Mouse (Mus musculus) forebrain, embryonic 11.5 days (tissue): Measurements from ENCODE around the gene Tpbg. TPM values are rescaled to one million over a fixed set of nuclear protein-coding genes. Genes with fewer than 3 reads are reported as not detected.

Source experiments
- ATAC-seq: fragments of 200-750 bp; cut with Nextera tagmentation; replicated peaks from 2 replicates; pipeline ENCODE4 v1.8.0; 2017; ENCODE audit warnings: moderate TSS enrichment; ENCODE audit not compliant: low FRiP score
- DNase-seq: peaks from one replicate; pipeline ENCODE4 v3.0.0-alpha.2; 2017; ENCODE audit warnings: low spot score
- H3K27ac ChIP-seq: fragments of 300-500 bp; sonication (generic); 2 replicates; pipeline ENCODE4 v1.5.1; 2014; ENCODE audit warnings: low read depth, low read length
- H3K27me3 ChIP-seq: fragments of 300-500 bp; sonication (generic); 2 replicates; pipeline ENCODE4 v1.6.1; 2014; ENCODE audit warnings: mild to moderate bottlenecking, low read length, mixed read lengths; ENCODE audit not compliant: control insufficient read depth, insufficient read depth
- H3K36me3 ChIP-seq: fragments of 300-500 bp; sonication (generic); 2 replicates; pipeline ENCODE4 v1.6.1; 2014; ENCODE audit warnings: mild to moderate bottlenecking, low read length, moderate library complexity, mixed read lengths; ENCODE audit not compliant: control insufficient read depth, insufficient read depth
- H3K4me1 ChIP-seq: fragments of 300-500 bp; sonication (generic); replicated peaks from 2 replicates; pipeline ENCODE4 v1.6.1; 2014; ENCODE audit warnings: low read length, mixed read lengths; ENCODE audit not compliant: control insufficient read depth, insufficient read depth
- H3K4me2 ChIP-seq: fragments of 300-500 bp; sonication (generic); 2 replicates; pipeline ENCODE4 v1.6.1; 2014; ENCODE audit warnings: low read depth, mild to moderate bottlenecking, low read length, moderate library complexity, mixed read lengths; ENCODE audit not compliant: severe bottlenecking
- H3K4me3 ChIP-seq: fragments of 300-500 bp; sonication (generic); 2 replicates; pipeline ENCODE4 v1.5.1; 2014; ENCODE audit warnings: low read depth, low read length
- H3K9ac ChIP-seq: fragments of 300-500 bp; sonication (generic); 2 replicates; pipeline ENCODE4 v1.6.1; 2014; ENCODE audit warnings: low read length
- H3K9me3 ChIP-seq: fragments of 300-500 bp; sonication (generic); 2 replicates; pipeline ENCODE4 v1.6.1; 2016; ENCODE audit warnings: low read length, mixed read lengths; ENCODE audit not compliant: control insufficient read depth
- WGBS: fragments of 180-500 bp; shearing (Covaris S2); extraction: QIAGEN DNeasy Blood & Tissue Kit; methylation state at CpG from one replicate; pipeline ENCODE4 v1.1.7; 2014; 5-methylcytosine and 5-hydroxymethylcytosine counted together
- polyA plus RNA-seq: library from polyadenylated mRNA; unstranded; fragments of >200 nt; fragmentation: Nextera tagmentation; extraction: Ambion mirVana; gene quantifications from 2 replicates; pipeline ENCODE4 v1.2.1, GENCODE M21; 2014

The Tpbg gene
- polyA plus RNA-seq, 1 experiment from 2014 or later = 33.8 TPM

GRCm38 (mm10) chr9:85841891-85842290 lies 289 bp upstream of the Tpbg start:
- DNase-seq = peak; percentile 76
- H3K4me1 ChIP-seq = peaks cover 4% of the 10 kb centered on the region; the same call in 1 of the 2 replicates
- H3K4me2 ChIP-seq = peak overlapping the region; percentile 91
- H3K9me3 ChIP-seq = no peaks in the 10 kb centered on the region
- H3K27me3 ChIP-seq = peaks cover 2% of the 10 kb centered on the region; the same call in 1 of the 2 replicates
- no peaks in the 10 kb centered on the region for H3K36me3 ChIP-seq
- H3K27ac ChIP-seq = no peak overlapping the region
- peak overlapping the region; percentile 69 for H3K4me3 ChIP-seq
- under 1% methylated on average over 16 of the region's 16 CpGs for WGBS
- no peak for ATAC-seq
- H3K9ac ChIP-seq = peak overlapping the region; percentile 82

GRCm38 (mm10) chr9:85843031-85843890 lies 1.1 kb downstream of the Tpbg start:
- H3K27ac ChIP-seq = peak overlapping the region; percentile 57
- H3K36me3 ChIP-seq = no peaks in the 10 kb centered on the region; the same call in 1 of the 2 replicates
- peak overlapping the region; percentile 82 for H3K9ac ChIP-seq
- H3K4me2 ChIP-seq = peak overlapping the region; percentile 91
- H3K9me3 ChIP-seq = no peaks in the 10 kb centered on the region
- peak; percentile 68 for ATAC-seq
- H3K27me3 ChIP-seq = peaks cover 2% of the 10 kb centered on the region; the same call in 1 of the 2 replicates
- WGBS = under 1% methylated on average over 61 of the region's 65 CpGs
- DNase-seq = peak; percentile 84
- peak overlapping the region; percentile 69 for H3K4me3 ChIP-seq
- H3K4me1 ChIP-seq = peaks cover 4% of the 10 kb centered on the region; the same call in 1 of the 2 replicates

- H3K9ac ChIP-seq = peak overlapping the region; percentile 82
- no peaks in the 10 kb centered on the region for H3K9me3 ChIP-seq
- H3K4me1 ChIP-seq = peaks cover 4% of the 10 kb centered on the region; the same call in 1 of the 2 replicates
- WGBS = 1% methylated on average over 79 of the region's 80 CpGs
- H3K27ac ChIP-seq = peak overlapping the region; percentile 57; the same call in 1 of the 2 replicates
- H3K4me2 ChIP-seq = peak overlapping the region; percentile 91
- ATAC-seq (peak; percentile 55), DNase-seq (peak; percentile 68)
- H3K4me3 ChIP-seq = peak overlapping the region; percentile 69
- no peaks in the 10 kb centered on the region; the same call in 1 of the 2 replicates for H3K36me3 ChIP-seq
- H3K27me3 ChIP-seq = peaks cover 2% of the 10 kb centered on the region; the same call in 1 of the 2 replicates
Measured at GRCm38 (mm10) chr9:85843891-85844646, 1.9 kb downstream of the Tpbg start.

- peak overlapping the region; percentile 82 for H3K9ac ChIP-seq
- peak overlapping the region; percentile 91 for H3K4me2 ChIP-seq
- H3K27ac ChIP-seq = no peak overlapping the region
- ATAC-seq (no peak), DNase-seq (peak; percentile 51)
- no peaks in the 10 kb centered on the region; the same call in 1 of the 2 replicates for H3K36me3 ChIP-seq
- H3K27me3 ChIP-seq = peaks cover 2% of the 10 kb centered on the region; the same call in 1 of the 2 replicates
- peaks cover 4% of the 10 kb centered on the region; the same call in 1 of the 2 replicates for H3K4me1 ChIP-seq
- no peaks in the 10 kb centered on the region for H3K9me3 ChIP-seq
- WGBS = 66% methylated on average over 9 of the region's 9 CpGs
- H3K4me3 ChIP-seq = peak overlapping the region; percentile 69
Measured at GRCm38 (mm10) chr9:85844647-85844983, 2.4 kb downstream of the Tpbg start.

- Histone ChIP-seq H3K9me3 (no peaks in the 10 kb centered on the region), H3K9ac (no peak overlapping the region), H3K27ac (no peak overlapping the region), H3K27me3 (peaks cover 2% of the 10 kb centered on the region; the same call in 1 of the 2 replicates), H3K36me3 (no peaks in the 10 kb centered on the region; the same call in 1 of the 2 replicates), H3K4me2 (no peak overlapping the region), H3K4me1 (peaks cover 4% of the 10 kb centered on the region; the same call in 1 of the 2 replicates), H3K4me3 (no peak overlapping the region)
- no peak for ATAC-seq
- 50% methylated on average over 2 of the region's 2 CpGs for WGBS
- DNase-seq = no peak
Measured at GRCm38 (mm10) chr9:85846186-85846585, 4.0 kb downstream of the Tpbg start.

GRCm38 (mm10) chr9:85854780-85855179 lies 12.6 kb downstream of the Tpbg start:
- Histone ChIP-seq H3K9me3 (no peaks in the 10 kb centered on the region), H3K4me2 (no peak overlapping the region), H3K4me1 (no peaks in the 10 kb centered on the region), H3K9ac (no peak overlapping the region), H3K27ac (no peak overlapping the region), H3K4me3 (no peak overlapping the region), H3K27me3 (no peaks in the 10 kb centered on the region), H3K36me3 (no peaks in the 10 kb centered on the region; the same call in 1 of the 2 replicates)
- DNase-seq = no peak
- 92% methylated on average over 4 of the region's 4 CpGs for WGBS
- ATAC-seq = no peak

GRCm38 (mm10) chr9:85856511-85856910 lies 14.3 kb downstream of the Tpbg start:
- ATAC-seq = no peak
- H3K9ac ChIP-seq = no peak overlapping the region
- no peak overlapping the region for H3K4me3 ChIP-seq
- DNase-seq = no peak
- no peaks in the 10 kb centered on the region; the same call in 1 of the 2 replicates for H3K36me3 ChIP-seq
- H3K4me2 ChIP-seq = no peak overlapping the region
- H3K27me3 ChIP-seq = no peaks in the 10 kb centered on the region
- H3K9me3 ChIP-seq = no peaks in the 10 kb centered on the region
- 82% methylated on average over 6 of the region's 6 CpGs for WGBS
- no peaks in the 10 kb centered on the region for H3K4me1 ChIP-seq
- no peak overlapping the region for H3K27ac ChIP-seq

- no peak overlapping the region for H3K4me3 ChIP-seq
- ATAC-seq (peak; percentile 49), DNase-seq (no peak)
- H3K4me1 ChIP-seq = no peaks in the 10 kb centered on the region
- no peak overlapping the region for H3K4me2 ChIP-seq
- H3K27ac ChIP-seq = no peak overlapping the region
- no peaks in the 10 kb centered on the region for H3K9me3 ChIP-seq
- 30% methylated on average over 4 of the region's 4 CpGs for WGBS
- H3K9ac ChIP-seq = no peak overlapping the region
- no peaks in the 10 kb centered on the region for H3K27me3 ChIP-seq
- no peaks in the 10 kb centered on the region for H3K36me3 ChIP-seq
Measured at GRCm38 (mm10) chr9:85861065-85861464, 18.9 kb downstream of the Tpbg start.
